Mouse (Mus musculus) retina, postnatal 1 day (tissue): ENCODE results near the gene Gipc3.

ENCODE experiments used
- DNase-seq: peaks from one replicate; pipeline ENCODE4 v3.0.0-alpha.2; 2012

Gipc3 gene

DNA sequence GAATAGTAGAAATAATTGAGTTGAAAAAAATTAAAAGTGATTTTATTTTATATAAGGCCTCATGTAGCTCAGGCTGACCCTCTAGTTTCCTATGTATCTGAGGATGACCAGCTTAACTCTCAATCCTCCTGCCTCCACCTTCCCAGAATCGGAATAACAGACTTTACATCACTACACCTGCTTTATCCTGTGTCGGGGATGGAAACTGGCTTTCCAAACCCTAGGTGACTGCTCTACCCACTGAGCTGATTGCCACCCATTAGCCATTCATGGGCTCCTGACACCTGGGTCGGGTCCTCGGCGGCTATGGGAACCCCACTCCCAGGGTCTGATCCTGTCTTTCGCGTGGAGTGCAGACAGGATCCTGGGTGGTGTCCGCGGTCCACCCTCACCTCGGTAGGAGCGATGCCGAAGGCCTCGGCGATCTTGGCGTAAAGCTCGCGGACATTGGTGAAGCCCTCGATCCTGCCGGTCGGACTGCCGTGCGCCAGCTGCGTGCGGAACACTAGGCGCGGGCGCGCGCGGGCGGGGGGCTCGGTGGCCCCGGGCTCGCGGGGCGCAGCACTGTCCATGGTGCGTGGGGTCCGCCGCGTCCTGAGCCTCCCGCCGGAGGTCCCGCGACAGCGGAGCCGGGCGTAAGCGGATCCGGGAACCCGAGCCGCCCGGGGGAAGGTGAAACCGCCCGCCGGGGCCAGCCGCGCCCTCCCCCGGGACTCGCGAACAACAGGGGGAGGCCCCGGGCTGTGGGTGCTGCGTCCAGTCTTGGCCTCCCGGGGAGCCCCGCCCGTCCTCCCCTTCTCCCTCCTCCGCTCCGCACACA, at the start of gene Gipc3:
Gene Gipc3 (minus strand): TSS at position 581 of the 820 bp plus-strand sequence.
- no peak for DNase-seq

DNA sequence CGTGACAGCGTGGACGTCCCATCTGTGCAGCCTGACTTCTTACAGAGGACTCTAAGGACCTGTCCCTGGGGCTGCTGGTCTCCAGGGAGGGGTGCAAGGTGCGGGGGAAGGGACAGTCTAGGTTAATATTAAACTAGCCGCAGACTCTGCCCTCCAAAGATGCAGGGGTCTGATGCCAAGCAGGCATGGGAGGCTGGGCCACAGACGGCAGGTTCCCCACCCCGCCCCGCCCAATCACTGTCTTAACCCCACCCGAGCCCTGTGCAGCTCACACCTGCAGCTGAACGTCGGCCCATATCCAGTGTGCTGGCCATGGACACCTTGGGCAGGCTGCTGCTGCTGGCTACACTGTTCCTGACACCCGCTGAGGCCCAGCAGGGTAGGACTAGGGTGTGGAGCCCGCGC, 49.7 kb upstream of the Gipc3 start, which contains the start of gene Smim24:
Gene Smim24 (plus strand): TSS at position 271 of the 405 bp plus-strand sequence.
- no peak for DNase-seq

DNA sequence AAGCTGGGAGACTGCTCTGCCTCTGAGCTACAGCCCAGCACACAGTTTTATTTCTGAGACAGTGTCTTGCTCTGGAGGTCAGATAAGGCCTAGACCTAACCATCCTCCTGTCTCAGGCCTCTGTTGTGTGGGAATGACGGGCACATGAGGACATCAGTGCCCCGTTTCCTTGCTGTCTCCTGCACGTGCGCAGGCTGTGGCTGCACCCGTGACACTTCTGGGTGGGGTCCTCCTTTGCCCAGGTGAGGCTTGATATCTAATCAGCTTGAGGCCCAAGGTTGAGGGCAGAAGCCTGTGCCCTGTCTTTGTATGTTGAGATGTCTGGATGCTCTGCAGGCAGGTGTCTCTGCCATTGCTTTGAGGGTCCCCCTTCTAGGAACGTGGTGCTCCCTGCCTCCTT, 49.2 kb upstream of the Gipc3 start:
- DNase-seq = no peak

DNA sequence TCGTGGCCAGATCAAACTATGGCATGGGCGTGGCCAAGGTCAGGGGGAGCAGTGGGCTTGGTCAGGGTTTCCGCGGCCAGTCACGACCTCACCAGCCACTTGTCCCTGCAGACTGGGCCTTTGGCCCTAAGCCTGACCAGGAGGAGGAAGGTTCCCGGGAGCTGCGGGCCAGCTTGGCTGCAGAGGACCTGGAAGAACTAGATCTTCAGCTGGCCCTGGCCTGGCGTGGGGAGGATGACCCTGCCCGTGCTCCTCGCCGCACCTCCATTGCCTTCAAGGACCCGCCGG, 47.6 kb upstream of the Gipc3 start:
- DNase-seq = no peak

DNA sequence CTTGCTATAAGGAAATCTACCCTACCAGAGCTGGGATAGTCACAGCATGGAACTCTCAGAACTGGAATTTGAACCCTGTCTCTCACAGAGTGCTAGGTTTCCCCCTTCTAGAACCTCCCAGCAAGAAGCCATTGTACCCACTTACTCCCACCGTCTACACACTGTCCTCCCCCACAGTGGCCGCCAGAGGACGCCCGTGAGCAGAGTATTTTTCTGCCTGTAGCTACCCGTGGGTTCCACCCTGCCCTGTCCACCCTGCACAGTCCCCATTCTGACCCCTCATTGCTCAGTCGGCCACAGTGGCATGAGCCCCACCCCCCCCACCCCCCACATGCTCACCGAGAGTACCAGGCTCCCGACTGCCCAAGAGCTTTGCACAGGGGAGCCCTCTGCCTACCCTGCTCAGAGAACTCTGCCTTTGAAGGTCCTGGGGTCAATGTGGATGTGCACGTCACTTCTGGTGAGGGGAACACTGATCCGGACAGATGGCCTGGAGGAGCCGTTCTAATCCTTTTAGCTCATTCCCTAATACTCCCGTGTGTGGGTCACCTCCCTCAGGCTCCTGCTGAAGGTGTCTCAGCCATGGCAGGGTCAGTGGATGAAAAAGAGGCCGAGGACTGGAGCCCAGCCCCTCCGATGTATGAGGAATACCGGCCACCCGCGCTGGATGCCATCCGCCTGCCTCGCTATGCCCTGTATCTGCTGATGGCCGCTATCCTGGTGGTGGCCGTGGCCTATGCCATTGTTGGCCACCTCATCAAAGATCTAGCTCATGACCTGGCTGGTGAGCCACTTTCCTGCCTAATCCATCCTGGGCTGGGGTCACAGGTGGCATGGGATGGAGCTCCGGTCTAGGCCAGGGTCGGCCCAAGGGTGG, 47.0 kb upstream of the Gipc3 start:
- DNase-seq = peak; percentile 80

DNA sequence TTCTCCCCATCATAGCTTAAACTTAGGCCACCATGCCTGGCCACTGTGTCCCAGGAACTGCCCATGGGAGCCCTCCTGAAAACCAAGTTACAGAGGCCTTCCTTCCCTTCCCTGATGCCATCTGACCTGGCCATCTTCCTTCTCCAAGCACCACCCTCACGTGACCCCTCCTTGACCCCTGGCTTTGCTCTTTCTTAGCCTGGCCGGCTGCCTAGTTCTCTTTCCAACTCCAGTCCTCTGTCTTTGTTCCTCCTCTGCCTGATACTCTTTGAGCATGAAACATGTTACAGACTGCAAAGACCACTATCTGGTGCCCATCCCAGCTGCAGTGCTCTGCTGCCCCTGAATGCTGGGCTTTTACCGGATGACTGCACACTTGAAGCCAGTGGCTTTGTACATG, 46.3 kb upstream of the Gipc3 start:
- DNase-seq = no peak

DNA sequence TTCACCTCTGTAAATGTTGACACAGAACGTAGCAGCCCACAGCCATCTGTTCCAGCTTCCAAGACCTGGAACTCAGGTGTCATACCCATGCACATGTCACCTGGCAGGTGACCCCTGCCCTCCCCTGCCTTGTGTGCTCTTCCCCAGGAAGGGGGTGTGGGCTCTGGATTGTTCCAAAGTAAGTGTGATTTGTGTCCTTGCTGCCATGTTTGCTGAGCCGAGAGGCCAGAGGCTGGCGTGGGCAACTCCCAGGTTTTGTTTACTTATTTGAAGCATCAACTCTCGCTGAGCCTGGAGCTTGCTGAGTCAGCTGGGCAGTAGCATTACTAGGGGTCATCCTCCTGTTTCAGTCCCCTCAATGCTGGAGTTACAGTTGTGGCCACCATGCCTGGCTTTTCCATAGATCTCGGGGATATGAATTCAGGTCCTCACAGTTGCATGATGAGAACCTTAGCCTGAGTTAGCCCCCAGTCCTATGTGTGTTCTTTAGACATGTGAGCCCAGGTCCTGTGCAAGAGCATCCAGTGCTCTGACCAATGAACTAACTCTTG, 45.5 kb upstream of the Gipc3 start, which contains the start of gene Gm48552:
Gene Gm48552 (plus strand): TSS at position 501 of the 551 bp plus-strand sequence.
- DNase-seq = no peak

DNA sequence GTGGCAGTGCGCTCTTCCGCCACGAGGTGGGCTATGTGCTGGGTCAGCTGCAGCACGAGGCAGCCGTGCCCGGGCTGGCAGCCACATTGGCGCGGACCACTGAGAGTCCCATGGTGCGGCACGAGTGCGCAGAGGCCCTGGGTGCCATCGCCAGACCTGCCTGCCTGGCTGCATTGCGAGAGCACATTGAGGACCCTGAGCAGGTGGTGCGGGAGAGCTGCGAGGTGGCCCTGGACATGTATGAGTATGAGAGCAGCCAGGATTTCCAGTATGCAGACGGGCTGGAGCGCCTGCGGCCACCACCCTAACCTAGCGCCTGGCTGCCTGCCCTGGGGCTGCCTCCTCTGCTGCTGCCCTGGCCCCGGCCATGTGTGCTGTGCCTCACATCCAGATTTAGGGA, 44.6 kb upstream of the Gipc3 start:
- DNase-seq = no peak

DNA sequence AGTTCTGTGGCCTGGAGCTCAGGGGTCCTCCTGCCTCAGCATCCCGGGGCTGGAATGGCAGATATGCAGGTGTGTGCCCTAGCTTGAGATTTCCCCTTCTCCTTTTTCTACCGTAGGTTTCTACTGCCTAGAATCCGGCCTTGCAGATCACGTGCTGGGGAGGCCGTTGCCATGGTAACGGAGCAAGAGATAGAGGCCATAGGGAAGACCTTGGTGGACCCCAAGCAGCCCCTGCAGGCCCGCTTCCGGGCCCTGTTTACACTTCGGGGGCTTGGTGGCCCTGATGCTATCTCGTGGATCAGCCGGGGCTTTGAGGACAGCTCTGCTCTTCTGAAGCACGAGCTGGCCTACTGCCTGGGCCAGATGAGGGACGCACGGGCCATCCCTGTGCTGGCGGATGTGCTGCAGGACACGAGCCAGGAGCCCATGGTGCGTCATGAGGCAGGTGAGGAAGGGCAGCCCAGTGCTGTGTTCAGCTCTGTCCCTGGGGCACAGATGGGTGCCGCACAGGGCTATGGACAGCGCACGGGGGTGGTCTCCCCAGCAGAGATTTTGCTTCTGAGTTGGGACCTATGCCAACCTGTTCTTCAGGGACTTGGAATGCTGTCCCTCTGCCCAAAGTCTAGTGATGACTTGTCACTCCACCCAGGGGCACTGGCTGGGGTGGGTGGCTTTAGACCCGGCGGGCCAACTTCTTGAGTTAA, 42.7 kb upstream of the Gipc3 start:
- DNase-seq = no peak

DNA sequence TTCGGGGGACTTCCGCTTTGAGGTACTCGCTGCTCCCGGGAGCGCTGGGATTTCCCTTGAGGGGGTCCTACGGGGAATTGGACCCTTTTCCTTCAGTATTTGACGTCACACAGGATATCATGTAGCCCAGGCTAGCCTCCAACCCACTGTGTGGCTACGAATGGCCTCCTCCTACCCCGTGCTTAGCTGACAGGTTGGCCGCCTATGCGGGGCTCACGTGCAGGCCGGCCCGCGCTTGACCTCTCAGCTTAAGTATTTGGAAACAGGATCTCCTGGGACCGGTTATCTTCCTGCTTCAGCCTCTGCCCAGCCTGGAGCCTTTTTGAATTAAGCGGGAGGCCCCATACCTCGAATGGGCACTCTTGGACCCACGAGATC, 41.5 kb upstream of the Gipc3 start:
- DNase-seq = no peak

DNA sequence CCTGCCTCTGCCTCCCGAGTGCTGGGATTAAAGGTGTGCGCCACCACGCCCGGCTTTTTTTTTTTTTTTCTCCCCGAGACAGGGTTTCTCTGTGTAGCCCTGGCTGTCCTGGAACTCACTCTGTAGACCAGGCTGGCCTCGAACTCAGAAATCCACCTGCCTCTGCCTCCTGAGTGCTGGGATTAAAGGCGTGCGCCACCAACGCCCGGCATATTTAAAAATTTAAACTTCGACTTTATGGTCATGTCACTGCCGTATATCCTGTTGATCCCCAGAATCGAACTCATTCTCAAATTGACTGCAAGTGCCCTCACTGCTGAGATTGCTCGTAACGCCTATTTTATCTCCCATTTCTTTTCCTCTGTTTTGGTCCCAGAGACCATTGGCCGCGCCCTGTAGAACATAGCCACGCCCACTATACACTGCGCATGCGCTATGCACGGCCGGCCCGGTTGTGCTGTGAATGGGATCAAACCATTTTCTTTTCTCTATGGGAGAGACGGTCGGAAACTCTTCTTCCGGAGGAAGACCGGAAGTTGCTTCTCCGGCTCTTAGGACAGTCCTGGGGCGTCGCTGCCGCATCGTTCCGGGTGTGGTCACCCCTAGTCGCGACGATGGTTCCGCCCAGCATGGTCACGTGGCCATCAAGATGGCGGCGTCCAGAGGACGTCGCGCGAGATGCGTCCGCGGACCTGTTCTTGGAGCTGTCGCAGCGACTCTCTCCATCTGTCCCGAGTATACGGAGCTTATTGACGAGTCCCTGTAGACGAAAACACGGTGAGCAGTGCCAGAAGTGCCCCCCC, 40.9 kb upstream of the Gipc3 start, which contains the start of the genes Dohh and Gm48551:
Gene Dohh (plus strand): TSS at position 627 of the 803 bp plus-strand sequence.
Gene Gm48551 (plus strand): TSS at position 665 of the 803 bp plus-strand sequence.
- DNase-seq = peak; percentile 99

DNA sequence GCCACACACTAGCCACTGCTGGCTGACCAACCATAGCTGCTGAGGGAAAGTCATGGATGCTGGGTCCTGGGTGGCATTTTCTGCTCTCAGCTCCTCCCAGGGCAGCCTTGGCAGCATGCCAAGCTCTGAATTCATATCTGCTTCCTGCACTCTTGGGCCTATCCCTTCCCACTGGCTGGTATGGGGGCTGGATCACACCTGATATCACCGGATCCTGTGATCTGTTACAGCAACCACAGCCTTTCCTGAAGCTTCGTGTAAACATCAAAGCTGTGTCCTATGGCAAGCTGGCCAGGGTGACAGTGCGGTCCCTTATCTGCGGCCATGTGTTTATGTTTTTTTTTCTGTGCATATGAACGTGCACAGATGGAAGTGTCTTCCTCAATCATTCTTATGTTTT, 39.0 kb upstream of the Gipc3 start:
- DNase-seq = peak; percentile 40

DNA sequence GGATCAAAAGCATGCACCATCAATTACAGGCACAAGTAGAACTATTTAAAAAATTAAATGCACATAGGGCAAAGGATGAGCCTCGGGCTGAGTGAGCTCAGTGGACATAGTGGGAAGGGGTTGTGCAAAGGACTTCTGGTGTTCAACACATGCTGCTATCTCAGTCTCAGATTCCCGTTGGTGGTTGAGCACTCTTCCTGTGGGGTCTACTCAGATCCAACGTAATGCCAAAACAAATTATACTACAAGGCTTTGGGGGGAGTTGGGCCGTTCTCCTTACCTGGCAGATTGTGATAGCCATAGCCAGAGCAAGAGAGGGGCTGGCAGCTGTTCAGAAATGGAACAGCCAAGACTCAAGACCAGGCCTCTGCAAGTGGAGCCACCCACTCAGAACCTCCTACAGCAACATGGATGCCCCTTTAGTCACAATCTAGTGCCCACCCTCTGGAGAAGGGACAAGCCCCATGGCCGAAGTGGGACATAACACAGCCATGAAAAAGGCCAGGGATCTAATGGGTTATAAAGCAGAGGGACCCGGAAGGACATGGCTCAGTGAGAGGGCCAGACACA, 36.8 kb upstream of the Gipc3 start:
- DNase-seq = no peak

DNA sequence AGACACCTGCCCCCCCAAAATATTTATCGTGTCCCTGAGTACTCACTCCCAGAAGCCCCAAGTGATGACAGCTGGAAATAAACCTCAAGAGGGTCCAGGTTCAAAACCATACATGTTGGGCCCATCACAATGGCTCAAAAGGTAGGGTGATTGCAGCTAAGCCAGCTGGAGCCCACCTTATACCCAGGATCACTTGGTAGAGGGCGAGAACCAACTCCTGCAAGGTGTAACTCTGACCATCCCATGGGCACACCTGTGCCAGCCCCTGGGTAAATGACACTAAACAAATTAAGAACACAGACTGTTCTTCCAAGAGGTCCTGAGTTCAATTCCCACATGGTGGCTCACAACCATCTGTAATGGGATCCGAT, 36.1 kb upstream of the Gipc3 start:
- DNase-seq = no peak

DNA sequence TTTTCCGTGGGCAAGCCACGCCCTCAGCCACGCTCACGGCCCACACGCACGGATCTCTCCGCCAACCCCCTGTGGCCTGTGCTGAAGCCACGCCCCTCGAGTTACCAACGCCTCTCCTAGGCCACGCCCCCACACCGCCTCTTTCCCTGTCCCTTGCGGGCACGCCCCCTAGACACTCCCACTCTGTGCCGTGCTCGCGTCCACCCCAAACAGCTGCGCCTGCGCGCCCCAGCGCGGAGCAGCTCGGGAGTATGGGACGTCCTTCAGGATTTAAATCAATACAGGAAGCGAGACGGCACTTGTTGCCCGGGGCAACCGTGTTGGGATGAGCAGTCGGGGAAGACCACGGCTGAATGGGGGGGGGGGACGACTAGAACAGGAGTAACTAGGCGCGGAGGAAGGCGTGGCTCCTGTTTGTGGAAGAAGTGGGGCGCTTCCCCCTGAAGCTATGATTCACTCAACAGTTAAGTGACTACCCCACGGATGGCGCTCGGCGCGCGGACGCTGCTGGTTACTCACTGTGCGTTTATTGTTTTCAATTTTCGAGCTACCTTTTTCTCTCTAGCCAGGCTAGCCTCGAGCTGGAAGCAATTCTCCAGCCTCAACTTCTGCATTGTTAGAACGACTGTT, 35.6 kb upstream of the Gipc3 start:
- peak; percentile 100 for DNase-seq

DNA sequence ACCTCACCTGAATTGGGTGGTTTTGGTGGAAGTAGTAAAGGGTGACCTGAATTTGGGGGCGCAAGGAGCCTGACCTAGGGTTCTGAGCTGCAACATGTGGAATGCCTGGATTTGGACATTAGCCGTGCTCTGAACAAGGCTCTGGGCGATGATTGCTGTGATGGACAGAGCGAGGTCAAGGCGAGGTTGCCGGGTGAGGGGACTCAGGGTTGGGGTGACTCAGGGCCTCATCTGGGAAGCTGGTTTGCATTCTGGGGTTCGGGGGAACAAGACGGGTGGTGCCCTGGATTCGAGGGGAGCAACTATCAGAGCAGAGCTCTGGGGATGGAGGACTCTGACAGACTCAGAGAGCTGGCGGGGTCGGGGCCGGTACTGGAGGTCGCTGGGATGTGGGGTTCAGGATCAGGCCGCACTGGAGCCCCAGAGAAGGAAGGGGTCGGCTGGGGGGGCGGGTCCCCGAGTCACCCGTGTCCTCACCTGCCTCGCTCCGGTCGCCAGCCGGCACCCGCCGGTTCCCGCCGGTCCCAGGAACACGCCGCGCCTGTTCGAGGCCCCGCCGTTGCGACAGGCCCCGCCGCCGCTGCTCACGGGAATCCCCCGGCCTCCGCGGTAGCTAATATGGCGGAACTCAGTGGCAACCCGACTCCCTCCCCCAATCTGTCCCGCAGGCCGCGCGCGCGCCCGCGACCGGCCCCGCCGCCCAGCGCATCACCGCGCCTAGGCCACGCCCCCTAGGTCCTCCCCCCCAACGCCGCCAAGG, 34.9 kb upstream of the Gipc3 start, which contains the start of gene Fzr1:
Gene Fzr1 (minus strand): TSS at position 724 of the 760 bp plus-strand sequence.
- no peak for DNase-seq

DNA sequence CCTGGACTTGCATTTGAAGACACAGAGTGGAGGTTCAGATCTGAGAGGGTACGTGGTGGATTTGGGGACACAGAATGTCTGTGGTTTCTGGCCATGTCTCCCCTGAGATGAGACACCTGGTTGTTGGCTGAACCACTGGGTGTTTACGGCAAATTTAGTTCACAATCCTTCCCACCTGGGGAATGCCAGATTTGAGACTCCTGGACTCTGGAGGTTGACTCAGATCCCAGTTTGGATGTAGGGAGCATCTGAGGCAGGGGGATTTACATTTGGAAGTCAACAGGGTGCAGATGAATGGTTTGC, 34.2 kb upstream of the Gipc3 start:
- no peak for DNase-seq

DNA sequence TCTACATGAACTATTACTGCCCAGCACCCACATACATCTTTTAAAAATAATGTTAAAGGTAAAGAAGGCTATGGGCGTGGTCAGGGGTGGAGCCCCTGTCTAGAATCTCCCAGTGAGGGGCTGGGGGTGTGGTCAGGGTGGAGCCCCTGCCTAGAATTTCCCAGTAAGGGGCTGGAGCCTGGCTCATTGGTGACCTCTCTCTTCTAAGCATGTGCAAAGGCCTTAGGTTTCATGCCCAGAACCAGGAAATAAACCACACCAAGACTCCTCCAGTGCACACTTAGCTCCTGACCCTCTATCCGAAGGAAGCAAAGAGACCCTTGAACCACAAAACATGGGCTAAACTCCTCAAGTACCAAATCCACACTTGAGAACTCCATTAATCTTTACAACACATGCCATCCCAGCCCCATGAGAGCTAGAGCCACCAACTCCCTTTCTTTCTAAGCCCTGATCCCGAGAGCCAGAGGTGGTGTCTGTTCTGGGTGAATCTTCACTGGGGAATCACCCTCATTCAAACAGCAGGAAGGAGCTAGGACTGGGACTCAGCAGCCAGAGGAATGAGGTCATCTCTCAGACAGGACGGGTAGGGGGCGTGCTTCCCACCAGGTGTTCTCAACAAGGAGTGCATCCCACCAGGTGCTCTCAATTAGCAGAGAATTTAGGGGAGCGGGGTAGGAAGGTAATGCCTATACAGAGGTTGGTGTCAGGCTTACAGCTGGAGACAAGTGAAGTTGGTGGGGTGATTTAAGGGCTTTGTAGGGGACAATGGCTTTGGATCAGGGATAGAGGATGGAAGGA, 33.7 kb upstream of the Gipc3 start:
- DNase-seq = no peak

DNA sequence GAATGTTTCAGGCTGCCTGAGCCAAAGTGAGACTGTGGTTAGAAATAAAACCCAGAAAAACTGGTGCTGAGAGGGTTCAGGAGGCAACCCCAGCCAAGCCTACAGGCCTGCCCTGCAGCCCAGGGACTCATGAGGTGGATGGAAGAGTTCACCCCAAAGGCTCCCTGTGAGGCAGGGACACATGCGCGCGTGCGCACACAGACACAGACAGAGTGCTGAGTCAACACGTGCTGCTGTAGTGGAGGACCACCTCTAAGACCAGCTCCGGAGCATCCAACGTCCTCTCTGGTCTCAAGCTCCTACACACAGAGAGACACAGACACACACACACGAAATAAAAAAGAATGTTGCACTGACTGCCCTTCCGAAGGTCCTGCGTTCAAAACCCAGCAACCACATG, 32.3 kb upstream of the Gipc3 start:
- DNase-seq = no peak

DNA sequence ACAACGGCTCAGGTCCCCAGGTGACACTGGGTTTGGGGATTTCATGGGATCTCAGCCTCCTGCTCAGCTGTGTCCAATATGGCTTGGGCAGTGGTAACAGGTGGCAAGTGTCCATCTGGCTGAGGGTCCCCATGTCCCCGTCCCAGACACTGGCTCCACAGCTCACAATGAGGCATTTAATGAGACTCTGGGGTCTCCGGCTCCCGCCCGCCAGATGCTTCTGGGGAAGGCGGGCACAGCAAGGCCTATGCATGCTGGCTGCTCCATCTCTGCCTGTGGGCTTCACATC, 24.1 kb upstream of the Gipc3 start:
- no peak for DNase-seq
